Mouse (Mus musculus) thymus, adult 2 months (tissue): Measurements from ENCODE around the gene Pip5kl1. TPM values are rescaled to one million over a fixed set of nuclear protein-coding genes. Genes with fewer than 3 reads are reported as not detected.
A peak's percentile ranks its signal among the peaks of the same experiment; 100 is the strongest.

Experiments
- DNase-seq: peaks from one replicate; pipeline ENCODE4 v3.0.0; 2021
- H3K27ac ChIP-seq: fragments of 200-500 bp; 2 replicates; pipeline ENCODE4 v1.5.1; 2012; ENCODE audit warnings: low read length, control low read depth; ENCODE audit not compliant: control insufficient read depth, insufficient read depth
- H3K27me3 ChIP-seq: fragments of 200-500 bp; 2 replicates; pipeline ENCODE4 v1.6.1; 2012; ENCODE audit warnings: mild to moderate bottlenecking, low read length, moderate library complexity, mixed read lengths; ENCODE audit not compliant: control insufficient read depth, insufficient read depth
- H3K36me3 ChIP-seq: fragments of 200-500 bp; 2 replicates; pipeline ENCODE4 v1.6.1; 2012; ENCODE audit warnings: mild to moderate bottlenecking, low read length, moderate library complexity; ENCODE audit not compliant: control insufficient read depth, insufficient read depth
- H3K4me1 ChIP-seq: fragments of 200-500 bp; replicated peaks from 2 replicates; pipeline ENCODE4 v1.6.1; 2012; ENCODE audit warnings: low read length; ENCODE audit not compliant: control insufficient read depth, insufficient read depth
- H3K4me3 ChIP-seq: fragments of 200-500 bp; 2 replicates; pipeline ENCODE4 v1.5.1; 2012; ENCODE audit warnings: mild to moderate bottlenecking, low read length, control low read depth, moderate library complexity; ENCODE audit not compliant: control insufficient read depth, insufficient read depth
- CTCF ChIP-seq: fragments of 200-500 bp; IDR thresholded peaks from 2 replicates; pipeline ENCODE4 v1.5.1; 2012; ENCODE audit warnings: mild to moderate bottlenecking, control low read depth, low read length, moderate library complexity, borderline replicate concordance; ENCODE audit not compliant: control insufficient read depth, poor library complexity, insufficient read depth; ENCODE audit errors: extremely low read depth
- POLR2A ChIP-seq: fragments of 200-500 bp; IDR thresholded peaks from 2 replicates; pipeline ENCODE4 v1.6.1; 2012; ENCODE audit warnings: mild to moderate bottlenecking, low read length, control low read depth, moderate library complexity; ENCODE audit not compliant: control insufficient read depth, poor library complexity, insufficient read depth; ENCODE audit errors: extremely low read depth
- WGBS: fragments of 180-500 bp; shearing (Covaris S2); methylation state at CpG from one replicate; pipeline ENCODE4 v1.1.7; 2018; 5-methylcytosine and 5-hydroxymethylcytosine counted together
- polyA plus RNA-seq: library from polyadenylated mRNA; depleted of rRNA; stranded (reverse); fragments of >200 nt; gene quantifications from 2 replicates; pipeline ENCODE4 v1.2.3, GENCODE M21; 2012; rRNA removed

Pip5kl1 gene
- polyA plus RNA-seq, 1 experiment: 0.92 TPM

DNA sequence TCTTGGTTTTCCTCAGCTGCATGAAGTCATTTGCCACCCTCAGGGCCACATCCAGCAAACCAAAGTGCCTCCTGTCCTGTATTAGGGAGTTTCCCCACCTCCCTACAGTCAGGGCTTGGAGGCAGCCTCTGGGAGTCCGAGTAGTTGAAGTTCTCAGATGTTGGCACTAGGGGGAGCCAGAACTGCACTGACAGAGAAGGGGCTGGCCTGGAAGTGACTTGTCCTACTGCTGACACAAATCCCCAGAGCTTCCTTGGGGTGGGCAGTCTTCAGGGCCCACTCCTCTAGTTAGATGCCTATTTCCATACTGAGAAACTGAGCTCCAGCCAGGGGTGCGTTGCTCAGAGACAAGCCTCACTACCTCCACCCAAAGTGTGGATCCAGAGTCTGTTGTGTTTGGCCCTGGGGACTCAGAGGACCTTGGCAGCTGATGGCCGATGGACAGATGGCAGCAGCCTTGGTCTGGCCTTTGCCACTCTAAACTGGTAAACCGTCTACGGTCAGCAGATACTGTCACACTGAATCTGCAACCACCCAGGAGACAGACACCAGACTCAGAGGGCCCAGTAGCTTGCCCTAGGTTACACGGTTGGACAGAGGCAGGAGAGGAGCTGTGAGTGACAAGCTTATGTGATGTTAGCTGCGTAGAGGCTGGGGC, 57.3 kb downstream of the Pip5kl1 start:
- Histone ChIP-seq H3K27me3 (no peaks in the 10 kb centered on the region), H3K4me3 (no peak overlapping the region), H3K4me1 (no peaks in the 10 kb centered on the region; the same call in 1 of the 2 replicates), H3K27ac (no peak overlapping the region), H3K36me3 (no peaks in the 10 kb centered on the region)
- TF ChIP-seq CTCF: peak; percentile 64; the same call in 1 of the 2 replicates
- TF ChIP-seq POLR2A: no peak
- 52% methylated on average over 7 of the region's 7 CpGs for WGBS
- DNase-seq: peak; percentile 81

Other genes starting within 250 kb of the Pip5kl1 start
- 517 and 528 TPM in 2 replicates for gene Ciz1, start 222.5 kb upstream of the Pip5kl1 start, polyA plus RNA-seq
- gene Dnm1, start 221.5 kb upstream of the Pip5kl1 start, polyA plus RNA-seq: 10.7 and 12.1 TPM in 2 replicates
- gene 1110008P14Rik, start 192.9 kb upstream of the Pip5kl1 start, polyA plus RNA-seq: 192 and 257 TPM in 2 replicates
- 23.8 and 27.3 TPM in 2 replicates for gene Lcn2, start 186.5 kb upstream of the Pip5kl1 start, polyA plus RNA-seq
- gene Ptges2, start 178.9 kb upstream of the Pip5kl1 start, polyA plus RNA-seq: 17.9 and 24.7 TPM in 2 replicates
- gene Naif1, start 124.3 kb upstream of the Pip5kl1 start, polyA plus RNA-seq: 8.8 and 9.2 TPM in 2 replicates
- gene Slc25a25, start 123.4 kb upstream of the Pip5kl1 start, polyA plus RNA-seq: 25.3 and 29.3 TPM in 2 replicates
- gene Fam102a, start 39.5 kb upstream of the Pip5kl1 start, polyA plus RNA-seq: 57.4 and 66.7 TPM in 2 replicates
- 158 and 173 TPM in 2 replicates for gene Dpm2, start 3.9 kb upstream of the Pip5kl1 start, polyA plus RNA-seq
- not detected in 2 replicates for gene 9430097D07Rik, start 887 bp downstream of the Pip5kl1 start, polyA plus RNA-seq
- 29.3 and 34.1 TPM in 2 replicates for gene St6galnac4, start 12.3 kb downstream of the Pip5kl1 start, polyA plus RNA-seq
- 18.1 and 25.9 TPM in 2 replicates for gene St6galnac6, start 24.9 kb downstream of the Pip5kl1 start, polyA plus RNA-seq
- gene Ak1, start 47.0 kb downstream of the Pip5kl1 start, polyA plus RNA-seq: 3.6 and 23.5 TPM in 2 replicates
- 62.1 and 66.1 TPM in 2 replicates for gene Eng, start 71.8 kb downstream of the Pip5kl1 start, polyA plus RNA-seq
- 61.8 and 65.7 TPM in 2 replicates for gene Fpgs, start 129.3 kb downstream of the Pip5kl1 start, polyA plus RNA-seq
- gene Cdk9, start 138.3 kb downstream of the Pip5kl1 start, polyA plus RNA-seq: 220 and 239 TPM in 2 replicates
- 104 and 106 TPM in 2 replicates for gene Sh2d3c, start 146.3 kb downstream of the Pip5kl1 start, polyA plus RNA-seq
- gene 6330409D20Rik, start 166.2 kb downstream of the Pip5kl1 start, polyA plus RNA-seq: 0.20 and 0.27 TPM in 2 replicates
- gene Tor2a, start 182.4 kb downstream of the Pip5kl1 start, polyA plus RNA-seq: 169 and 171 TPM in 2 replicates
- gene Ttc16, start 200.8 kb downstream of the Pip5kl1 start, polyA plus RNA-seq: 1.9 and 2.3 TPM in 2 replicates
- gene Ptrh1, start 201.0 kb downstream of the Pip5kl1 start, polyA plus RNA-seq: 36.5 and 43.4 TPM in 2 replicates
- gene Cfap157, start 209.6 kb downstream of the Pip5kl1 start, polyA plus RNA-seq: 0.11 and 0.27 TPM in 2 replicates